Mouse (Mus musculus) adrenal gland (tissue): Measurements from ENCODE around the gene Hydin.

Experiments used
- intact Hi-C: fragments of 180-260 bp; cut with DNase I; formaldehyde crosslinking; loops from one replicate; pipeline ENCODE4 v1.15.1; 2025
- long read RNA-seq, 2 experiments: library from polyadenylated mRNA; unstranded; transcript quantifications; one replicate each; pipeline ENCODE4 v2.0.0; 2020; ENCODE audit warnings: borderline replicate concordance in 1 of 2; ENCODE audit not compliant: insufficient replicate concordance in 1 of 2

The Hydin gene
- long read RNA-seq, experiment 1 = 0 reads
- long read RNA-seq, experiment 2 = 0 reads

- intact Hi-C loops = loop anchor here (10.0 kb wide), 1 partner anchor 338 kb away; no protein-coding TSS in a partner anchor
Observed at GRCm38 (mm10) chr8:110266741-110267140, at the start of gene Hydin. Hydin (plus strand) TSS chr8:110266977.

- intact Hi-C loops = no loop called here
Observed at GRCm38 (mm10) chr8:110217198-110217597, 49.6 kb upstream of the Hydin start.

DNA sequence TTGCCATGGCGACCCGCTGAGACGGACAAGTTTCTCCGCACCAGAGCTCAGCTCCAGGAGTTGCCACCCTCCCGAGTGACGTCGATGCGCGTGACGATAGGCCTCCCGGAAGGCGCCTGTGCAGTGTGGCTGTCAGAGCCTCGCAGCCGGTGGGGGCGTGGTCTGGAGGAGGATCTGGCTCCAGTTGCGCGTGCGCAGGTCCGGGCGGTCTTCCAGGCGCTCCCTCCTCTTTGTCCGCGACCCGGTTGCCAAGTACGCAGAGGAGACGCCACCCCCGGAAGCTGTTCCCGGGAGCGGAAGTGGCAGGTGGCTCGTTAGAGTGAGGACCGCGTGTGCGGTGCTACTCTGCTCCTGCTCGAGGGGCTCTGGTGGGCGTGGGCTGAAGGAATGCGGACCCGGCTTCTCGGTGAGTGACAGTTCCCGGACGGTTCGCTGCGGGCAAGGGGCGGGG, 49.1 kb upstream of the Hydin start:
- intact Hi-C loops = no loop called here

- intact Hi-C loops = no loop called here
Observed at GRCm38 (mm10) chr8:110218511-110218910, 48.3 kb upstream of the Hydin start.

- intact Hi-C loops = no loop called here
Observed at GRCm38 (mm10) chr8:110220936-110221335, 45.8 kb upstream of the Hydin start.

DNA sequence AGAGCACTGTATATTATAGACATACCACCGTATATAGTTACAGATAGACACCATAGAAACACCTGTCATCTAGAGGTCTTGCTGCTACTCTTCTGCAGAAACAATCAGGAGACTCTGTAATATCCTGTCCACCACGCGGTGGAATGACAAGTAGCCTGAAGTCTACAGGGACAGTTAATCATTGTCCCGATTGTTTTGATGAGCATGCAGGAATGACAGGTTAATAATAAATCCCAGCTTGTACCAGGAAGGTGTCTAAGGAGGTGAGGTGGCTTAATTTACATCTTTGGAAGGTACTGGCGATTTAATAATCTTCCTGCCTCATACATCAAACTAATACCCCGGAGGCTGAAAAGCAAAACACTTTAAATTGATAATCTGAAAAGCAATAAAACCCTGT, 36.0 kb upstream of the Hydin start:
- intact Hi-C loops = no loop called here

GRCm38 (mm10) chr8:110242278-110243177, 24.2 kb upstream of the Hydin start:
- intact Hi-C loops = no loop called here

- intact Hi-C loops = no loop called here
Observed at GRCm38 (mm10) chr8:110244566-110244965, 22.2 kb upstream of the Hydin start.

DNA sequence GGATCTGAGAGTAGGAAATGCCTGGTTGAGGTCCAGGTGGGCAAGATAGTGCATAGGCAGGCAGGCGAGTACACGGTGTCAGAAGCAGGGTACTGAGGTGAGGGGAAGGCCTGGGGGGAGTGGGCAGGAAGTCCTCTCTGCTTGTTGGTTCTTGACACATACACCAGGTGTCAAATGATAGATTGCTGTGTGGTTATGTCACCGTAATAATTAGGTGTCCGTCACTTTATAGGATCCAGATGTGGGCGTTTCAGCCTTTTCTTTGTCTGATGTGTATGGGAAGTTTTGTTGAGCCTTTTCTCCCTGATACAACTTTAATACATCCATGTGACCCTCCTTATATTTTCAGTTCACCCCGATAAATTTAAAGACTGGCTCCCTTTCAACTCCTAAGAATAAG, 19.5 kb upstream of the Hydin start:
- intact Hi-C loops = no loop called here

DNA sequence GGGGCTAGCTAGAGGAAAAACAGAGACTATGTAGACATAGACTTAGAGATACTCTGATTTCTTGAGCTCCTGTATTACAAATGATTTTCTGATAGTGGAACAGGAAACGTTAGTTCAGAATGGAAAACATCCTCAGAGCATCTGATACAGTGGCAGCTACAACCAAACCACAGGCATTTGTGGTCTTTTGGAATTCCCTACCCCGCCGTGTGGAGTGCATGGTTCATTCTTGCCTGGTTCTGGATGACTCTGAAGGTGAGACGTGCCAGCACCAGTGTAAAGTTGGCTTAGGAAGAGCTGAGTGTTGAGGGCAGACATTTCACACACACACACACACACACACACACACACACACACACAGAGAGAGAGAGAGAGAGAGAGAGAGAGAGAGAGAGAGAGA, 12.8 kb upstream of the Hydin start:
- intact Hi-C loops = no loop called here

- intact Hi-C loops = loop anchor here (10.0 kb wide), 1 partner anchor 339 kb away; no protein-coding TSS in a partner anchor
Observed at GRCm38 (mm10) chr8:110265796-110266305, 926 bp upstream of the Hydin start.

DNA sequence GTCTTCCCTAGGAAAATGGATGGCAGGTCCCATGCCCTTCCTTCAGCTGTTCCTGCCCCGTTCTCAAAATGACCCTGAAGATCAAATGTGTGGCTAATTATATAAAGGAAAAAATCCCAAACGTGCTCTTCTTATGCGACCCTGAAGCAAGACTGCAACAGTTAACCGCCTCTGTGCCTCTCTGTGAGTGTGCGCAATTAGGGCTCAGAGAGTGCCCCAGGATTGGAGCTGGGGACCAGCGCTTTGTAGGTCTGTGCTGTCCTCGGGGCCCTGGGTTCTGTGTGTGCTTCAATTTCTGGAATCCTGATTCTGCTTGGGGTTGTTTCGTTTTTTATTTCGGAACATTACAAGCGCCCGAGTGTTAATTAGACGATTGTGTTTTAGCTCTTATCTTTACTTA, 491 bp downstream of the Hydin start:
- intact Hi-C loops = loop anchor here (10.0 kb wide), 1 partner anchor 338 kb away; no protein-coding TSS in a partner anchor

GRCm38 (mm10) chr8:110270659-110271058, 3.9 kb downstream of the Hydin start:
- intact Hi-C loops = loop anchor here (2.0 to 5.0 kb wide), 2 partner anchors 208 to 442 kb away; no protein-coding TSS in a partner anchor

DNA sequence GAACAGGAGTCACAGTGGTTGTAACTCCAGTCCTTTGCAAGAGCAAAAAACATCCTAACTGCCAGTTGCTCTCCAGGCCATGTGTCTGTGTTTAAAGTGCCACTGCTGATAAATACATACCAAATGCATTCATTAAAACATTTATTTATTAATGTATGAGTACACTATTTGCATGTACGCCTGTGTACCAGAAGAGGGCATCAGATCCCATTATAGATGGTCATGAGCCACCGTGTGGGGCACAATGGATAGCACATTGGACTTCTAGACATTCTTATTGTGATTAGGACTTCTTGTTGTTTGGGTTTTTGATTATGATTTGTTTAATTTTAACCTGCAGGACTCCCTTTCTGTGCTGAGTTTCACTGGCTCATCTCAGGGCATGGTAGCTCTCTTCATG, 6.6 kb downstream of the Hydin start:
- intact Hi-C loops = loop anchor here (5.0 kb wide), 1 partner anchor 439 kb away; no protein-coding TSS in a partner anchor

- intact Hi-C loops = no loop called here
Observed at GRCm38 (mm10) chr8:110275465-110276258, 8.9 kb downstream of the Hydin start.

GRCm38 (mm10) chr8:110276259-110276560, 9.4 kb downstream of the Hydin start:
- intact Hi-C loops = no loop called here

DNA sequence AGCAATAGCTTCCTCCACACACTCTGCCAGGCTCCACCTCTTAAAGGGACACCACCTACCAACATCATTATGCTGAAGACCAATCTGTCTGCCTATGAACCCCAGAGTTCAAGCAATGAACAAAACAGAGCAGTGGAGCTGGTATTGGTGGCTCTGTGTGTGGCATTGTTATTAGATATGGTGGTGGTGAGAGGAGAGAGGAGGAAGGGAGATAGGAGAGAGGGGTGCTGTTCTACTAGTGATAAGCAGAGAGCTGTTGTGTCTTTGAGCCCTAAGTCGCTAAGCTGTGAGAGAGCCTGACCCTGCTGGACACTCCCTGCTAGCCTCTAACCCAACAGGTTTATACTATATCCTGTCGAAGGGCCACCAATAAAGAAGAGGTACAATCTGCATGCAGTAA, 45.9 kb downstream of the Hydin start:
- intact Hi-C loops = no loop called here

DNA sequence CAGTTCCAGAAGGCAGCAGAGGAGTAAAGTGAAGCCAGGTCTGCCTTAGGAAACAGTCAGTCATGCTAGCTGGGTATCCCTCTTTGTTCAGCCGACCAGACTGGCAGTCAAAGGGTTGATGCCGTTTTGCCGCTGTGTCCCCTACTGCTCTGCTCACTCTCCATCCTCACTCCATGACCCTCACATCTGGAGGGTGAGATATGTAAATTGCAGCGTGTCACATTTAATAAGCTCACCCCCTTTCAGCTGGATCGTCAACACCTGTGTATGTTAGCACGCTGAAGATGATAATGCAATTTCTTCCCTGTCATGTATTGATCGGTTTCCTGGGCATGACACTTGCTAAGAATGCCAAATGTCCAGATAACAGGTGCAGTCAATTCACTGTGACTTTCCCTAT, 49.0 kb downstream of the Hydin start:
- intact Hi-C loops = no loop called here

DNA sequence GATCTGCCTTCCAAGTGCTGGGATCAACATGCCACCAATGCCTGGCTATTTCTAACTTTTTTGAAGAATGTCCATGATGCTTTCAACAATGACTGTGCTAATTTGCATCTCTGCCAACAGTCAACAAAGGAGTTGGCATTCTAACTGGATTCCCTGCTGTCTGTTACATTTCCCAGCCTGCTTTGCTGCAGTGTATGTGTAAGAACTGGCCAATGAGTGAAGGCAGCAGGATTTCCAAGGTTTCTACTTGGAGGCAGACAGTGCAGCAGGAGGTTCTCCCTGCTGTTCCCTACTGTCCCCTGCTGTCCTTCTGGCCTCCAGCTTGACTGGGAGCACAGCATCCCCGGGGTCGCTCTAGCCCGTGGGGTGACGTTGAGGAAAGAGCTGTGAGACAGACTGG, 52.8 kb downstream of the Hydin start:
- intact Hi-C loops = no loop called here

DNA sequence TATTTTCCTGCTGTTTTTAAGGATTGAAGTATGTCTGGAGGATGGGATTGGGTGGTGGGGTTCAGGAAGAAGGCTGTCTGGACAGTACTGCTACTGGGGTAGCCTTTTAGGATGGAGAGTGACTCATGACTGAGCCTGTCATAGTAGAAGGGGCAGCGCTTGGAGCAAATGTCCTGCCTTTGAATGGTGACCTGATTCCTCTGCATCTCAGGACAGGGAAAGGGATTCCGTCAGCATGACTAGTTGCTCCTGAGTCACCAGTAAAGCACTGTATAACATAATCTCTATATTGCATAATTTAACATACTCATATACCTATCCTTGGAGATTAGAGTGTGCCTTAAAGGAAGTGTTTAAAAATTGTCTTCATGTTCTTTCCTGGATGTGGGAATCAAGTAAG, 54.7 kb downstream of the Hydin start:
- intact Hi-C loops = no loop called here

GRCm38 (mm10) chr8:110323981-110324574, 57.3 kb downstream of the Hydin start:
- intact Hi-C loops = no loop called here
